Mouse (Mus musculus) gastrocnemius, postnatal 14 days (tissue): ENCODE measurements around the gene Pla2g12b. TPM values are rescaled to one million over a fixed set of nuclear protein-coding genes. Genes with fewer than 3 reads are reported as not detected.

Source experiments
- DNase-seq: peaks from one replicate; pipeline ENCODE4 v3.0.0; 2021; ENCODE audit warnings: mixed read lengths
- intact Hi-C: fragments of 180-260 bp; cut with DNase I; formaldehyde crosslinking; loops from one replicate; pipeline ENCODE4 v1.15.1; 2025; ENCODE audit warnings: low total_unique reads
- total RNA-seq, 2 experiments: library from RNA; stranded (reverse); gene quantifications; 2 replicates each; pipeline ENCODE4 v1.2.3; 2021

The Pla2g12b gene
- total RNA-seq, 2 experiments from 2014 or later = 0.45 TPM; not detected in 1

- intact Hi-C loops = no loop called here
- DNase-seq = no peak
Measured at GRCm38 (mm10) chr10:59454631-59455030, 51.2 kb downstream of the Pla2g12b start.

DNA sequence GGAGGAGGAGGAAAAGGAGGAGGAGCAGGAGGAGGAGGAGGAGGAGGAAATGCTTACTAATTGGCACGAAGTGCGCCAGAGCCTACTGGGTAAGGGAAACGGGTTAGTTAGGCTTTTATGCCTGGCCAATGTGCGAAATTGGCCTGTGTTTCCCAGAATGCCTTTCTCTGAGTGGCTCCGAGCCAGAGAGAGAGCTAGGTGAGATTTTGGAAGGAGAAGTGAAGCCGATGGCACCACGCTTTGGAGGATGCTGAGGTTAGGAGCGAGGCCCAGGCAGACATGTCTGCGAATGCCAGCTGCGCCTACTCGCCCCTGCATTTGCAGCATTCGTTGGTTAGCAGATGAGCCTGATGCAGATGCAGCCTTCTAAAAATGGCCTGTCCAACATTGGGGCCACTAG lies 56.3 kb downstream of the Pla2g12b start:
- no peak for DNase-seq
- intact Hi-C loops = no loop called here

DNA sequence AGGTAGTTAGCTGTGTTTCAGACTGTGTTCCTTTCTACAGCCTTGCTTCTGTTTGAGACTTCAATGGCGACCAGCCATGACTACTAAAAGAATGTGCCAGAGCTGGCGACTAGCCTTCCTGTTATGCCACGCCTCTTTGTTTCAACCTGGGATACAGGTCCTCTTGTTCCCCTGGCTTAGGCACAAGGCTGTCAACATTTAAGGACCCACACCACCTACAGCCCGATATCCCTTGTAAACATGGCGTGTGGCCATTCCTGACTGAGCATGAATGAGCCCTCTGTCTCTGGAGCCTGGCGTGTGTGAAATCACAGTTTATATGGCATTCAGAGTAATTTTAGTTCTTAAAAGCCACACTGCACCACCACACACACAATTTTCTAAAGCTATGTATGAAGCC lies 58.8 kb downstream of the Pla2g12b start:
- DNase-seq = no peak
- intact Hi-C loops = no loop called here

GRCm38 (mm10) chr10:59465546-59465945 lies 62.1 kb downstream of the Pla2g12b start:
- intact Hi-C loops = no loop called here
- DNase-seq = no peak

GRCm38 (mm10) chr10:59466626-59467025 lies 63.2 kb downstream of the Pla2g12b start:
- intact Hi-C loops = no loop called here
- no peak for DNase-seq

DNA sequence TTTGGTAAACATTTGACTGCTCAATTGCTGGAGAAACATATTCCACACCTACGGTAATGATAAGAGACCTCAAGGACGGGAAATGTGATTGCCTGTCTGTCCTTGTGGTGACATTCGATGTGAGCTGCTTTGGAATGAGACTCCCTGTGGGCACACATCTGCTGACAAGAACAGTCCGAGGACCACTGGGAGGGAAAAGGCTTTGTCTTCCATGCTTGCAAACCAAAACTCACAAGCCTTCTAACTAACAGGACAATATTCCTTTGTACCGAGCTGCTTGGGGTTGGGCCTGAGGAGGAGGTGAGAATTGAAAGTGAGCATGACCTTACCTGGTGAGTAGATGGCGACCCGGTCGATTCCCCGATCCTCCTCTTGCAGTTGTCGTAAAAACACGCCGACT lies 63.8 kb downstream of the Pla2g12b start:
- intact Hi-C loops = no loop called here
- no peak for DNase-seq

DNA sequence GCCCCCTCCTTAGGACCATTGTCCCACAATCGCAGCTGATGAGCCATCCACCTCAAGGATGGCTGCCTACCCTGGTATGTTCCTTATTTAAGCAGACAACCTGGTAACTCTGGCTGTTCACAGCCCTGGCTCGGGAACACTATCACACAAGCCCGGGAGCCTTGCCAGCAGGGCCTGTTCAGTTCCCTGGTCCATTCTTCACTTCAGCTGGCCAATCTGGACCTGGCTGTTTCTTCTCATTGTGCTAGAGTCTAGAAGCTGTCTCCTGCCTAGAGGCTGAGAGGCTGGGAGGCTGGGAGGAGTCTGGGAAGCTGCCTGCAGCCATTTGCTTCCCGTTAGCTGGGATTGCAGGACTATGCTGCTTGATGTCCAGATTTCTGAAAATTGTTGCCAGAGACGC lies 67.0 kb downstream of the Pla2g12b start:
- intact Hi-C loops = no loop called here
- DNase-seq = peak; percentile 60

Other genes starting within 250 kb of the Pla2g12b start
- 10 to 100 TPM; 16.6 to 17.0 TPM for gene Sept10, start 181.8 kb upstream of the Pla2g12b start, total RNA-seq
- gene Sowahc, start 181.7 kb upstream of the Pla2g12b start, total RNA-seq = 1 to 10 TPM; 1.4 to 2.3 TPM
- gene P4ha1, start 80.4 kb upstream of the Pla2g12b start, total RNA-seq = 10 to 100 TPM; 29.9 to 34.2 TPM
- gene Gm10273, start 8.0 kb upstream of the Pla2g12b start, total RNA-seq = 100 to 1,000 TPM; 106 to 119 TPM
- under 1 TPM; 0.51 to 0.58 TPM for gene Oit3, start 38.1 kb downstream of the Pla2g12b start, total RNA-seq
- not detected for gene Gm10322, start 212.4 kb downstream of the Pla2g12b start, total RNA-seq
- gene Mcu, start 213.0 kb downstream of the Pla2g12b start, total RNA-seq = 10 to 100 TPM; 51.0 to 51.1 TPM